Mouse (Mus musculus) liver, embryonic 14.5 days (tissue): Measurements from ENCODE around the gene Cpped1.

ENCODE experiments used
- CTCF ChIP-seq: IDR thresholded peaks from 2 replicates; pipeline ENCODE4 v1.5.1; 2016; ENCODE audit warnings: antibody characterized with exemption, low read depth, control low read depth
- EP300 ChIP-seq: IDR thresholded peaks from 2 replicates; pipeline ENCODE4 v1.6.1; 2016; ENCODE audit warnings: antibody characterized with exemption, low read depth

GRCm38 (mm10) chr16:11909817-11910216 is 572 bp upstream of the Cpped1 start:
- TF ChIP-seq CTCF: no peak
- TF ChIP-seq EP300: no peak
